Mouse (Mus musculus) olfactory bulb, adult 2 months (tissue): ENCODE data around the gene Ryr2.

Source experiments
- CTCF ChIP-seq: fragments of 200-500 bp; IDR thresholded peaks from 2 replicates; pipeline ENCODE4 v1.5.1; 2012; ENCODE audit warnings: low read depth, mild to moderate bottlenecking, low read length, moderate library complexity; ENCODE audit not compliant: insufficient read depth
- POLR2A ChIP-seq: fragments of 200-500 bp; IDR thresholded peaks from 2 replicates; pipeline ENCODE4 v1.6.1; 2012; ENCODE audit warnings: mild to moderate bottlenecking, low read depth, low read length, moderate library complexity; ENCODE audit not compliant: insufficient read depth

GRCm38 (mm10) chr13:11624513-11624912 lies 482.2 kb downstream of the Ryr2 start:
- TF ChIP-seq CTCF, result no peak
- no peak for TF ChIP-seq POLR2A
